Mouse (Mus musculus) intestine, embryonic 16.5 days (tissue): ENCODE results near the gene 2010106E10Rik. TPM values are rescaled to one million over a fixed set of nuclear protein-coding genes. Genes with fewer than 3 reads are reported as not detected.

Experiments used
- ATAC-seq: fragments of 200-750 bp; cut with Nextera tagmentation; 2 replicates; pipeline ENCODE4 v1.8.0; 2017; ENCODE audit warnings: moderate TSS enrichment, moderate library complexity
- H3K27ac ChIP-seq: fragments of 300-500 bp; sonication (generic); 2 replicates; pipeline ENCODE4 v1.5.1; 2014; ENCODE audit warnings: mild to moderate bottlenecking, low read length
- H3K27me3 ChIP-seq: fragments of 300-500 bp; sonication (generic); replicated peaks from 2 replicates; pipeline ENCODE4 v1.6.1; 2014; ENCODE audit warnings: low read length, control low read depth, mixed read lengths; ENCODE audit not compliant: control insufficient read depth, insufficient read depth
- H3K36me3 ChIP-seq: fragments of 300-500 bp; sonication (generic); 2 replicates; pipeline ENCODE4 v1.6.1; 2014; ENCODE audit warnings: low read length, control low read depth; ENCODE audit not compliant: control insufficient read depth, insufficient read depth
- H3K4me1 ChIP-seq: fragments of 300-500 bp; sonication (generic); 2 replicates; pipeline ENCODE4 v1.6.1; 2014; ENCODE audit warnings: low read length, control low read depth, mixed read lengths; ENCODE audit not compliant: control insufficient read depth, insufficient read depth
- H3K4me2 ChIP-seq: fragments of 300-500 bp; sonication (generic); 2 replicates; pipeline ENCODE4 v1.6.1; 2014; ENCODE audit warnings: low read depth, low read length, control low read depth
- H3K4me3 ChIP-seq: fragments of 300-500 bp; sonication (generic); 2 replicates; pipeline ENCODE4 v1.5.1; 2014; ENCODE audit warnings: mild to moderate bottlenecking, low read length
- H3K9ac ChIP-seq: fragments of 300-500 bp; sonication (generic); 2 replicates; pipeline ENCODE4 v1.6.1; 2014; ENCODE audit warnings: low read depth, low read length
- H3K9me3 ChIP-seq: fragments of 300-500 bp; sonication (generic); 2 replicates; pipeline ENCODE4 v1.6.1; 2016; ENCODE audit warnings: low read length, control low read depth; ENCODE audit not compliant: control insufficient read depth
- WGBS: fragments of 180-500 bp; shearing (Covaris S2); extraction: QIAGEN DNeasy Blood & Tissue Kit; methylation state at CpG from one replicate; pipeline ENCODE4 v1.1.7; 2014; 5-methylcytosine and 5-hydroxymethylcytosine counted together
- polyA plus RNA-seq: library from polyadenylated mRNA; unstranded; fragments of >200 nt; fragmentation: Nextera tagmentation; extraction: Ambion mirVana; gene quantifications from 2 replicates; pipeline ENCODE4 v1.2.1, GENCODE M21; 2015

2010106E10Rik gene
- 7.4 and 13.6 TPM in 2 replicates for polyA plus RNA-seq

GRCm38 (mm10) chrX:112494974-112495373, at the start of gene 2010106E10Rik:
TSS of gene 2010106E10Rik (plus strand) at chrX:112495274.
- no peak within 1 kb of the TSS for H3K4me2 ChIP-seq
- ATAC-seq: 0 out of 2 replicates have a peak, but pooled peaks have one; percentile 28
- no peak within 1 kb of the TSS for H3K27ac ChIP-seq
- H3K4me3 ChIP-seq: no peak within 1 kb of the TSS
- no peaks in the 10 kb centered on the region for H3K9me3 ChIP-seq
- H3K4me1 ChIP-seq: no peaks in the 10 kb centered on the region
- no peaks in the 10 kb centered on the region for H3K27me3 ChIP-seq
- H3K9ac ChIP-seq: no peak within 1 kb of the TSS
- WGBS: 64% methylated on average over 1 of the region's 1 CpGs
- H3K36me3 ChIP-seq: no peaks in the 10 kb centered on the region

GRCm38 (mm10) chrX:112505651-112506050, 10.6 kb downstream of the 2010106E10Rik start:
- H3K27ac ChIP-seq: no peak overlapping the region
- peak; percentile 74 for ATAC-seq
- no peaks in the 10 kb centered on the region for H3K36me3 ChIP-seq
- 66% methylated on average over 2 of the region's 2 CpGs for WGBS
- no peak overlapping the region for H3K4me2 ChIP-seq
- H3K9me3 ChIP-seq: no peaks in the 10 kb centered on the region
- no peaks in the 10 kb centered on the region for H3K27me3 ChIP-seq
- no peak overlapping the region for H3K4me3 ChIP-seq
- no peaks in the 10 kb centered on the region for H3K4me1 ChIP-seq
- H3K9ac ChIP-seq: no peak overlapping the region

GRCm38 (mm10) chrX:112524755-112525154, 29.7 kb downstream of the 2010106E10Rik start:
- Histone ChIP-seq H3K4me2 (no peak overlapping the region), H3K9ac (no peak overlapping the region), H3K9me3 (no peaks in the 10 kb centered on the region), H3K36me3 (no peaks in the 10 kb centered on the region), H3K27ac (no peak overlapping the region), H3K4me3 (no peak overlapping the region), H3K27me3 (no peaks in the 10 kb centered on the region), H3K4me1 (no peaks in the 10 kb centered on the region)
- 77% methylated on average over 1 of the region's 1 CpGs for WGBS
- no peak for ATAC-seq

GRCm38 (mm10) chrX:112543115-112543514, 48.0 kb downstream of the 2010106E10Rik start:
- no peak overlapping the region for H3K4me2 ChIP-seq
- H3K27me3 ChIP-seq: no peaks in the 10 kb centered on the region
- H3K9ac ChIP-seq: no peak overlapping the region
- H3K27ac ChIP-seq: no peak overlapping the region
- no peak for ATAC-seq
- no peak overlapping the region for H3K4me3 ChIP-seq
- no peaks in the 10 kb centered on the region for H3K36me3 ChIP-seq
- no peaks in the 10 kb centered on the region for H3K9me3 ChIP-seq
- no peaks in the 10 kb centered on the region for H3K4me1 ChIP-seq
- 42% methylated on average over 1 of the region's 1 CpGs for WGBS

- no peak for ATAC-seq
- no peaks in the 10 kb centered on the region for H3K4me1 ChIP-seq
- no peak overlapping the region for H3K9ac ChIP-seq
- no peaks in the 10 kb centered on the region for H3K27me3 ChIP-seq
- H3K4me2 ChIP-seq: no peak overlapping the region
- H3K36me3 ChIP-seq: no peaks in the 10 kb centered on the region
- no peaks in the 10 kb centered on the region for H3K9me3 ChIP-seq
- H3K4me3 ChIP-seq: no peak overlapping the region
- no peak overlapping the region for H3K27ac ChIP-seq
- WGBS: 67% methylated on average over 2 of the region's 2 CpGs
These were observed 72.6 kb downstream of the 2010106E10Rik start for GRCm38 (mm10) chrX:112567716-112568115.

GRCm38 (mm10) chrX:112600511-112601305, 105.6 kb downstream of the 2010106E10Rik start, which contains the start of gene Zfp711:
TSS of gene Zfp711 (plus strand) at chrX:112600526.
- Histone ChIP-seq H3K36me3 (no peaks in the 10 kb centered on the region), H3K4me1 (no peaks in the 10 kb centered on the region), H3K27ac (peak within 1 kb of the TSS; percentile 66), H3K4me2 (peak within 1 kb of the TSS; percentile 55), H3K9me3 (no peaks in the 10 kb centered on the region), H3K27me3 (no peaks in the 10 kb centered on the region), H3K9ac (peak within 1 kb of the TSS; percentile 71), H3K4me3 (peak within 1 kb of the TSS; percentile 65)
- WGBS: 18% methylated on average over 71 of the region's 79 CpGs
- peak; percentile 97 for ATAC-seq

- H3K36me3 ChIP-seq: no peaks in the 10 kb centered on the region
These were observed 106.4 kb downstream of the 2010106E10Rik start for GRCm38 (mm10) chrX:112601306-112602120.

More at GRCm38 (mm10) chrX:112601306-112602120, 106.4 kb downstream of the 2010106E10Rik start:
- H3K9me3 ChIP-seq: no peaks in the 10 kb centered on the region
- no peaks in the 10 kb centered on the region for H3K4me1 ChIP-seq
- peak overlapping the region; percentile 71 for H3K9ac ChIP-seq
- peak overlapping the region; percentile 65 for H3K4me3 ChIP-seq
- no peaks in the 10 kb centered on the region for H3K27me3 ChIP-seq
- peak; percentile 67 for ATAC-seq
- H3K27ac ChIP-seq: peak overlapping the region; percentile 66
- H3K4me2 ChIP-seq: peak overlapping the region; percentile 55
- WGBS: 18% methylated on average over 72 of the region's 81 CpGs
